15 mouse cellular contexts compared by ENCODE assay signal in the genomic region with DNA sequence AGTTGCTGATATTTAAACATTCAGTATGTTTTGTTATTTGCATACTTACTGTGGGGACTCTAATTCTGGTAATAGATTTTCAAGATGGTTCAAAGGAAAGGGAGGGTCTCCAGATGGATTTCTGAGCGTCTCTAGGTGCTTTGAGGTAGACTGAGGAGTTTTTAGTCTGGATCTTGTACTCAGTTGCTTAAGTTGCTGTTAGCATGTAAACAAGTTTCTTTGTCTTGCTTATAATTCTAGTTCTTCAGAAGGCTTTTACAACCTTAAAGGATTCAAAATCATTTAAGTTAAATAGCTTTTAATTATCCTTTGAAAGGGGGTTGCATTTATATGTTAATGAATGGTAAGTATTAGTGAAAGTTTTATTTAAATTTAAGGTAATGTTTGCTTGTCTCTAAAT. TPM values are rescaled to one million over a fixed set of nuclear protein-coding genes. Genes with fewer than 3 reads are reported as not detected.
DNase-seq lines count a peak whose midpoint lies in the region; ATAC-seq and TF ChIP-seq lines count a peak whose summit lies in the region.
"Had no signal": no experiment of that assay in that cellular context is flagged by ENCODE, and none has a peak within 500 bp of the region (broad histone marks: within the 10 kb centered on the region; RNA-seq: fewer than 3 reads in every experiment).

No protein-coding gene starts in this region.

- H3K4me1 ChIP-seq in heart, embryonic 13.5 days = peaks cover 26% of the 10 kb centered on the region
- no peaks in the 10 kb centered on the region; the same call in 1 of the 2 replicates for H3K4me1 ChIP-seq in heart, embryonic 10.5 days
- peaks cover 1 to 2% of the 10 kb centered on the region in 2 experiments for H3K4me1 ChIP-seq in ES-E14 (ENCODE audit: control insufficient read depth in 2 of 2, insufficient read depth in 2 of 2, low read length in 2 of 2, poor library complexity in 1 of 2)
- peaks cover 14% of the 10 kb centered on the region for H3K4me1 ChIP-seq in embryonic facial prominence, embryonic 13.5 days

- peak overlapping the region; percentile 58; the same call in 1 of the 2 replicates for H3K9ac ChIP-seq in heart, embryonic 13.5 days
- no peak overlapping the region for H3K9ac ChIP-seq in ES-E14 (ENCODE audit: insufficient read depth, low read depth, low read length, poor library complexity, severe bottlenecking)
- H3K9ac ChIP-seq in embryonic facial prominence, embryonic 13.5 days = no peak overlapping the region
- H3K9ac ChIP-seq: heart, embryonic 12.5 days had no signal

- no peak overlapping the region for H3K27ac ChIP-seq in heart, embryonic 13.5 days (replicated peaks)
- H3K27ac ChIP-seq in heart, embryonic 10.5 days = no peak overlapping the region
- no peak overlapping the region for H3K27ac ChIP-seq in left cerebral cortex, adult 2 months
- no peak overlapping the region for H3K27ac ChIP-seq in ES-E14 (ENCODE audit: insufficient read depth, low read depth, low read length, poor library complexity, severe bottlenecking)
- no peak overlapping the region for H3K27ac ChIP-seq in embryonic facial prominence, embryonic 13.5 days

- DNase-seq in heart, embryonic 10.5 days (ENCODE audit: low spot score) = no peak
- no peak for DNase-seq in left cerebral cortex, adult 2 months (ENCODE audit: extremely low spot score in 1 of 2, low spot score in 2 of 2)
- DNase-seq in left cerebral cortex, postnatal 36 days (ENCODE audit: low spot score in 2 of 2) = no peak
- peak; percentile 28 for DNase-seq in ES-E14 (ENCODE audit: low read depth, low spot score)
- no peak for DNase-seq in urinary bladder, postnatal 25 days (ENCODE audit: low spot score)
- DNase-seq: cerebellum, adult 18-20 months; kidney, adult 18-20 months; kidney, postnatal 25 days; right cerebral cortex, postnatal 14 days; thymus, postnatal 14 days had no signal

- peak overlapping the region; percentile 50 for H3K4me2 ChIP-seq in heart, embryonic 13.5 days
- 0 out of 2 replicates have a peak overlapping the region, but pooled peaks have one; percentile 14 for H3K4me2 ChIP-seq in embryonic facial prominence, embryonic 13.5 days

- H3K9me3 ChIP-seq in heart, embryonic 13.5 days = no peaks in the 10 kb centered on the region
- H3K9me3 ChIP-seq in heart, embryonic 10.5 days = no peaks in the 10 kb centered on the region
- no peaks in the 10 kb centered on the region for H3K9me3 ChIP-seq in ES-E14 (ENCODE audit: control insufficient read depth, insufficient read depth, low read depth, low read length)
- H3K9me3 ChIP-seq in embryonic facial prominence, embryonic 13.5 days = no peaks in the 10 kb centered on the region
- H3K9me3 ChIP-seq: heart, embryonic 12.5 days had no signal

- TF ChIP-seq CTCF in left cerebral cortex, adult 2 months (IDR thresholded peaks at IDR 0.05) = no peak

- ATAC-seq in heart, embryonic 13.5 days (ENCODE audit: extremely low read depth, insufficient number of reproducible peaks, low FRiP score, low TSS enrichment) = no peak
- ATAC-seq in embryonic facial prominence, embryonic 13.5 days (ENCODE audit: insufficient number of reproducible peaks, insufficient read depth, low FRiP score, low TSS enrichment, low read depth) = no peak
- no peak for ATAC-seq in erythroid progenitor cell, adult 5-6 weeks (replicated peaks; ENCODE audit: low FRiP score, poor library complexity, severe bottlenecking)

- peak overlapping the region; percentile 16 for H3K4me3 ChIP-seq in heart, embryonic 13.5 days
- H3K4me3 ChIP-seq in heart, embryonic 10.5 days = no peak overlapping the region
- H3K4me3 ChIP-seq in left cerebral cortex, adult 2 months = peak overlapping the region; percentile 0; the same call in 1 of the 2 replicates
- H3K4me3 ChIP-seq in ES-E14 (ENCODE audit: insufficient read depth in 1 of 2, low read depth in 1 of 2, low read length in 2 of 2, poor library complexity in 1 of 2, severe bottlenecking in 1 of 2) = no peak overlapping the region
- H3K4me3 ChIP-seq in embryonic facial prominence, embryonic 13.5 days = no peak overlapping the region

- H3K36me3 ChIP-seq in heart, embryonic 13.5 days = no peaks in the 10 kb centered on the region
- H3K36me3 ChIP-seq in heart, embryonic 10.5 days = no peaks in the 10 kb centered on the region
- H3K36me3 ChIP-seq in ES-E14 (ENCODE audit: control insufficient read depth, insufficient read depth, low read length, poor library complexity, severe bottlenecking) = no peaks in the 10 kb centered on the region
- H3K36me3 ChIP-seq in embryonic facial prominence, embryonic 13.5 days = no peaks in the 10 kb centered on the region
- H3K36me3 ChIP-seq: heart, embryonic 12.5 days had no signal

- WGBS in heart, embryonic 13.5 days = 42% methylated on average over 1 of the region's 1 CpGs
- WGBS in heart, embryonic 10.5 days = 24% methylated on average over 1 of the region's 1 CpGs
- 9% methylated on average over 1 of the region's 1 CpGs for WGBS in embryonic facial prominence, embryonic 13.5 days

- in situ Hi-C loops in ES-E14 (cut with MboI; ENCODE audit: low sequenced_read_pairs in 2 of 2, unreplicated experiment in 2 of 2) = no loop called here

- no peaks in the 10 kb centered on the region for H3K27me3 ChIP-seq in heart, embryonic 13.5 days (replicated peaks)
- H3K27me3 ChIP-seq in heart, embryonic 10.5 days (ENCODE audit: insufficient read depth, poor library complexity, severe bottlenecking) = no peaks in the 10 kb centered on the region
- no peaks in the 10 kb centered on the region for H3K27me3 ChIP-seq in embryonic facial prominence, embryonic 13.5 days
- H3K27me3 ChIP-seq: heart, embryonic 12.5 days had no signal

- intact Hi-C loops in left cerebral cortex, adult 2 months (cut with DNase I) = no loop called here
- intact Hi-C loops in left cerebral cortex, postnatal 36 days (cut with DNase I) = loop anchor here (10.0 kb wide), 1 partner anchor 639 kb away; no protein-coding TSS in a partner anchor

TF ChIP-seq in ES-E14, 5 proteins besides CTCF, POLR2A, EP300 and RAD21:
- TF ChIP-seq ZC3H11A (IDR thresholded peaks at IDR 0.05; ENCODE audit: borderline replicate concordance, low read depth, low read length) (no peak), CHD2 (IDR thresholded peaks at IDR 0.05; ENCODE audit: low read depth, low read length) (no peak), HCFC1 (IDR thresholded peaks at IDR 0.05; ENCODE audit: borderline replicate concordance, insufficient read depth, low read length) (no peak), ZNF384 (IDR thresholded peaks at IDR 0.05; ENCODE audit: low read depth, low read length) (no peak), MAFK (IDR thresholded peaks at IDR 0.05; ENCODE audit: insufficient read depth, low read depth, low read length) (no peak)

RNA-seq across cellular contexts. Expression of a gene that starts 5.0 kb away (rescaled TPM):
- 24.8 and 27.9 TPM in 2 replicates for polyA plus RNA-seq in heart, embryonic 13.5 days (2015; fragmentation: Nextera tagmentation; extraction: Ambion mirVana)
- 18.5 and 21.1 TPM in 2 replicates for polyA plus RNA-seq in heart, embryonic 10.5 days (2016; fragmentation: Nextera tagmentation; extraction: Ambion mirVana)
- total RNA-seq in left cerebral cortex, adult 2 months (2021) = 10 to 100 TPM; 59.2 to 64.6 TPM
- total RNA-seq in left cerebral cortex, postnatal 36 days (2021) = 10 to 100 TPM; 66.5 to 67.9 TPM
- 21.3 and 23.9 TPM in 2 replicates for total RNA-seq in ES-E14 (2012; rRNA removed)
- 13.4 and 15.1 TPM in 2 replicates for polyA plus RNA-seq in embryonic facial prominence, embryonic 13.5 days (2015; fragmentation: Nextera tagmentation; extraction: Ambion mirVana)
- total RNA-seq in erythroid progenitor cell, adult 5-6 weeks (2015; ENCODE audit: low replicate concordance) = 0.42 TPM in 1 of 2 replicates, not detected in the other
- 0.51 and 1.6 TPM in 2 replicates for total RNA-seq in erythroid progenitor cell, adult 5-6 weeks (2017; ENCODE audit: low replicate concordance)
- total RNA-seq: megakaryocyte-erythroid progenitor cell, adult 5-6 weeks had no signal

Comparison
In these comparisons a context has a peak if more than half of its experiments do, and no peak if none do; other contexts are left out.
1. H3K4me3 ChIP-seq: peak in heart, embryonic 13.5 days (single experiment) and left cerebral cortex, adult 2 months (single experiment); none in heart, embryonic 10.5 days (single experiment), ES-E14 (0 of 2) and embryonic facial prominence, embryonic 13.5 days (single experiment).